Mouse (Mus musculus) gastrocnemius, adult 18-20 months (tissue): ENCODE data around the gene Lrrc26. TPM values are rescaled to one million over a fixed set of nuclear protein-coding genes. Genes with fewer than 3 reads are reported as not detected.

Experiments used
- DNase-seq: peaks from one replicate; pipeline ENCODE4 v3.0.0; 2021; ENCODE audit warnings: low spot score
- total RNA-seq, 2 experiments: library from RNA; stranded (reverse); gene quantifications; 2 replicates each; pipeline ENCODE4 v1.2.3; 2021

Gene Lrrc26
- total RNA-seq, 2 experiments from 2014 or later = not detected

- no peak for DNase-seq
Observed at GRCm38 (mm10) chr2:25293706-25294105, 4.0 kb downstream of the Lrrc26 start.

DNA sequence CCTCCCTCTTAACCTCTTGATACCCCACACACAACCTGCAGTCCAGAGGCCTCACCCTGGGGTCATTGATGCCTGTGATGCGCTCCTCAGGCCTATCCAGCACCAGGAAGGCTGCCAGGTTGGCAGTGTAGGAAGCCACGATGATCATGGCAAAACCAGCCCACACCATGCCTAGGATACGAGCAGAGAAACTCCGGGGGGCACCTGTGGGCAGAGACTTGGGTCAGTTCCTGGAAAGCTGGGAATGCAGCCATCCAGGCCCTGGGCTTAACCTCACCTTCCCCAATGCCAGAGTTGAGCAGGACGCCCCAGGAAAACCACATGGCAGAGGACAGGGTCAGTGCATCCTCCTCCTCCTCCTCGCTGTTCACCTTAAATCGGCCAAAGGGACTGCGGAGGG, 7.4 kb downstream of the Lrrc26 start:
- DNase-seq = no peak

DNA sequence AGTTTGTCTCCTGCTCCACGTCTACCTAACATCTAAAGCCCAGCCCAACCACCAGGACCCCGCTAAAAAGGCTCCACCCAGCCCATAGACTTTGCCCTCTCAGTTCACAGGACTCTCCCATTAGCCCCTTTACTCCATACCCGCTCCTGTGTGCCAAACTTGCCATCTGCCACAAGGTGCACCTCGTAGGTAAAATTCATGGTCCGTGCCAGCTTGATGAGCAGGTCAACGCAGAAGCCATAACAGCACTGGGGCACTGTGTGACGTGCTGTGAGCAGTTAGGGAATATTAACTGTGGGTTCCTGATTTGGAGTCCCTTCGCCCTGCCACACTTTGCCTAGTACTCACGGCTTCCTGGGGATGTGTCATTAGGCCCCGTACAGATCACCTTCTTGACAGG, 8.3 kb downstream of the Lrrc26 start:
- no peak for DNase-seq

GRCm38 (mm10) chr2:25303452-25303851, 13.7 kb downstream of the Lrrc26 start:
- DNase-seq = no peak

GRCm38 (mm10) chr2:25303931-25304656, 14.4 kb downstream of the Lrrc26 start:
- no peak for DNase-seq

GRCm38 (mm10) chr2:25304657-25305541, 15.2 kb downstream of the Lrrc26 start:
- no peak for DNase-seq

DNA sequence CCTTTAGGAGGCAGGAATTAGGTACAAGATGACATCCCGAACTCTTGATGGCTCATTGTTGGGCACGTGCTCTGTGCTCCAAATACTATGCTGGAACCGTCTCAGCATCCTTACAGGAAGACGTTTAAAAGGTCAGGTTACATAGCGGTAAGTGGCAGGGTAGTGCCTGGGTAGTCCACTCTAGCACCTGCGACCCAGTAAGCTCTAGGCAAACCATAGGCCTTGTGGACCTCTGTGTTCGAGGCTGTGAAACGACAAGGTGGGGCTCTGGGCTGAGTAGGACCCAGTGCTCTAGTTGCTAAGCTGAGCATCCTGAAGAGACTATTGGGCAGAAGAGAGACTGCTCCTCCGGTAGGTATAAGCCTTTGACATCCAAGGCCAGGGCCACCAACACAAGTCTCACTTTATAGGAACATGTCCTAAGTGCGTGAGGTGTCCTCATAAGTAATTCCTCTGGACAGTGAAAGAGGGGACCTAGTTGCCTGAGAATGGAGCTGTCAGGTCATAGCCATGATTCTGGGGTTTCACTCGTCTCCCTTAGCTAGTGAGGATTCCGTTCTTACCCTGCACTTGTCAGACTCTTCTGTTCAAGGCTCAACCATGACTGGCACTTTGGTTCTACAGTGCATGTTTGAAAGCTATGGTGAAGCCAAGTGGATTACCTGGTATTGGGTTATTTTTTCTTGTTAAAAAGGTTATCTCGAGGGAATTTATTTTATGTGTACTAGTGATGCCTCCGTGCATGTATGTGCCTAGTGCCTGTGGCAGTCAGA, 16.1 kb downstream of the Lrrc26 start:
- no peak for DNase-seq

DNA sequence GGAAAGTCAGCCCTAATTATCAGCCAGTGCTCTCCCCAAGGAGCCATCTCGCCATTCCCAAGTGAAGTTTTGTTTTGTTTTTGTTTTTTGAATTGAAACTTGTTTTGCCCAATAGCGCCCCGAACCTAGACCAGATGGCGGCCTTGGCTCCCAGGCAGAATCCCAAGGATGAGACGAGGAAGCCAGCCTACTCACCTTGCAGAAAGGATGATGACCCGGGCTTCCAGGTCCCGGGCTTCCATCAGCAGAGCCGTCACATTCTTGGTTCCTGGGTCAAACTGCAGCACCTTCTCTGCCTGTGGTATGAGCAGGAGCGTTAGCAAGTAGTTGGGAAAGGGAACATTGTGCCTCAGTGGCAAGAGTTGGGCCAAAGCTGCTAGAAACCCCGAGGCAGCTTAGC, 20.5 kb downstream of the Lrrc26 start:
- no peak for DNase-seq

- DNase-seq = no peak
Observed at GRCm38 (mm10) chr2:25310969-25311368, 21.3 kb downstream of the Lrrc26 start.

DNA sequence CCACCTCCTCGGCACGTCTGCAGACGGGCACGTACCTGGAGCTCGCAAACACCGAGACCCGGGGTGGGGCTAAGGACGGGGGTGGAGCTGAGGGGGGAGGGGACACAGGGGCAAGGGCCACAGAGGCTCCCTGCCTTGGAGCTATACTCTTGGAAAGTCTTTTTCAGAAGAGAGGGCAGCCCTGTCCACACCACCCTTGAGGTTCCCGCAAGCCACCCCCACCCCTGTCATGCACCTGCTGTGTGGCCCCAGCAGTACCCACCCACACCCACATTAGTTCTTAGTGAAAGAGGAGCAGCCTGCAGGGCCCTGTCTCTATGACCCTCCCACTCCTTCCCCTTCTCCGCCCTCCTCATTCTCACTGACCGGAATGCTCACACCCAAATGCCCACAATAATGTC, 21.8 kb downstream of the Lrrc26 start:
- DNase-seq = no peak

- no peak for DNase-seq
Observed at GRCm38 (mm10) chr2:25318119-25318966, 28.6 kb downstream of the Lrrc26 start.

GRCm38 (mm10) chr2:25318971-25319773, 29.5 kb downstream of the Lrrc26 start, which contains the start of gene Grin1:
Gene Grin1 (minus strand): TSS chr2:25319187.
- peak; percentile 28 for DNase-seq

DNA sequence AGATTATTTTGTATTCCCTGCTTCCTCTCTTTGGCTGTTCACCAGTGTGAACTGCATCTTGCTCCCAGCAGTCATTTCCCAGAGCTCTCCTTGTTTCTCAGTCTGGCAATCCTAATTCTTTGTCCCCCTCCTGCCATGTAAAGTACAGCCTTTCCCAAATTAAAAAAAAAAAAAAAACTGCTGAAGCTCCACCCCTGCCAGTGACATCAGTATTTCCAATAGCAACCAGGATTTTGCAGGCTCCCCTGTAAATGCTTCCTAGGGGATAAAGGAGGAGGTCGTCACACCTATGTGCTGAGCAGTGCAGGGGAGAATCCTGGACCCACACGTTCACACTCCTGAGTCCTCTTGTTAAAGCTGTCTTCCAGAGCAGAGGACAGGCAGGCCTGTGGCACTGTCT, 30.4 kb downstream of the Lrrc26 start:
- DNase-seq = no peak

GRCm38 (mm10) chr2:25326036-25326435, 36.3 kb downstream of the Lrrc26 start:
- DNase-seq = no peak

- peak; percentile 18 for DNase-seq
Observed at GRCm38 (mm10) chr2:25328440-25328839, 38.7 kb downstream of the Lrrc26 start.

GRCm38 (mm10) chr2:25331470-25331869, 41.8 kb downstream of the Lrrc26 start:
- no peak for DNase-seq

- DNase-seq = peak; percentile 99
Observed at GRCm38 (mm10) chr2:25332286-25333160, 42.8 kb downstream of the Lrrc26 start, which contains the start of gene Man1b1. Gene Man1b1 (plus strand): TSS chr2:25332338.

- DNase-seq = no peak
Observed at GRCm38 (mm10) chr2:25333569-25333968, 43.9 kb downstream of the Lrrc26 start.

GRCm38 (mm10) chr2:25338303-25338702, 48.6 kb downstream of the Lrrc26 start:
- DNase-seq = no peak
